Mouse (Mus musculus) liver, adult 2 months (tissue): ENCODE data around the gene Hoxd13.

Experiments used
- CTCF ChIP-seq: fragments of 200-500 bp; IDR thresholded peaks from 2 replicates; pipeline ENCODE4 v1.5.1; 2011; ENCODE audit warnings: low read depth, low read length, control low read depth
- POLR2A ChIP-seq: fragments of 200-500 bp; IDR thresholded peaks from 2 replicates; pipeline ENCODE4 v1.6.1; 2011; ENCODE audit warnings: low read length, control low read depth; ENCODE audit not compliant: insufficient read depth; ENCODE audit errors: extremely low read depth

DNA sequence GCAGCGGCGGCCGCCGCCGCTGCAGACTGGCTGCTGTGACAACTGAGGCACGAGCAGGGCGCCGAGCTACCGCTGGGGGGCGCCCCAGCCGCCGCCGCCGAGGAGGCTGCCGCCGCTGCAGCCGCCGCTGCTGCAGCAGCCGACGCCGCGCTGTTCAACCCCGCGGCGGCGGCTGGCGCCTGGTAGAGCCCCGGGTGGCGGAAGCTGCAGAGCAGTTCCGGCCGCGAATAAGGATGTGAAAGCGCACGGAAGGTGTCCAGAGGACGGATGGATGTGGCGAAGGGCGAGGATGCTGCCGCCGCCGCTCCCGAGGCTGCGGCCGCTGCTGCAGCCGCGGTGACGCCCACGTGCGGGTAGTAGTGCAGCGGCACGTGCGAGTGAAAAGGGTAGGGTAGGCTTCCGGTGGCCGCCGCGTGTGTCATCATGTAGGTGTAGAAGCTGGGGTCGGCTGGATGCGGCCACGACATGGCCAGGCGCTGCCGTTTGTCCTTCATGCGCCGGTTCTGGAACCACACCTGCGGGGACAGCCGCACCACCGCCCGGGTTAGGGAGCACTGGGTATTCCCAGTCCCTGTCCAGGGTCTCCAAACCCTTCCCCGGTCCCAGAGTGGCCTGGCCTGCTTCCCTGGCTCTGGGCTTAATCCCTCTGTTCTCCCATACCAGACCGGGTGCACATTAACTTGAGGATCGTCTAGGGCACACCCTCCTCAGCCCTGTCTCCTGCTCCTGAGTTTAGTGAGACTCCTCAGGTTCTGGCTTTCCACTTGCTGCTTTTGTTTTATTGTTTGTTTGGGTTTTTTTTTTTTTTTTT is 12.1 kb upstream of the Hoxd13 start:
- TF ChIP-seq CTCF (no peak), POLR2A (no peak)
